Mouse (Mus musculus) activated CD4-positive, CD25-positive, alpha-beta regulatory T cell, adult 4 months (primary cell): ENCODE results near the gene Kcnj9. TPM values are rescaled to one million over a fixed set of nuclear protein-coding genes. Genes with fewer than 3 reads are reported as not detected.

Source experiments
- ATAC-seq: one replicate; pipeline ENCODE4 v1.8.0; 2017
- polyA plus RNA-seq, 2 experiments: library from polyadenylated mRNA; unstranded; fragments of 100-300 nt; shearing (Covaris generic); gene quantifications; one replicate each; pipeline ENCODE4 v1.2.1; 2017

Kcnj9 gene
- polyA plus RNA-seq, 2 experiments from 2014 or later = 0.08 TPM; not detected in 1

DNA sequence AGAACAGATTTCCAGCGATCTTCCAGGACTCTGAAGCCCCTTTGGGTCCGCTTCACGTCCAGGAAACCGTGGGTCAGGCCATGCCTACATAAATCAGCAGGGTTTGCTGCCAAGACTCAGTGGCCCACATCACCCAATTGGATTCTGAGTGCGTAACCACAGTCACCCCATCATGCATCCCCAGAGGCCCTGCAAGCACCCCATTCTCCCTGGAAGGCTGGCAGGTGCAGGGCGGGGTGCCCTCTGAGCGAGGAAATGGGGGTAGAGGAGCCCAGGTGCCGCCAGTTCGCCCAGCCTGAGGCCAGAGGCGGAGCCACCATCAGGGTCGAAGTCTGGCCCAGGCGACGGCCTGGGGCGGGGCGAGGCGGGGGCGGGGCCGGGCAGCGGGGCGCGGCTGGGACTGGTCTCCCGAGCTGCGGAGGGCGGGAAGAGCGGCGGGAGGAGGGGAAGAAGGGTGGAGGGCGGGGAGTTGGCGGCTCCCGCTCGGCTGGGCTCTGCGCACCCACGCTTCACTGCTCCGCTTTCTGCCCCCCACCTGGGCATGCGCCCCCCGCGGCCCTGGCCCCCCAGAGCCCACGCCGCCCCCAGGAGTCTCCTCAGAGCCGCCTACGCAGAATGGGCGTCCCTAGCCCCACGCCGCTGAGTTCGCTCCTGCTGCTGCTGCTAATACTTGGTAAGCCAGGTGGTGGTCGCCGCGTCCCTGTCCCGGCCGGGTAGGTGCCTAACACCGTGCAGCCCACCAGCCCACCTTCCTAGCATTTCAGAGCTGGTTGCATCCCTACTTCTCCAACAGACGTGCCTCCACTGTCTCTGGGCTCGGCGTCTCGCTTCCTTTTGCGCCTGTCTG, 17.0 kb downstream of the Kcnj9 start:
- ATAC-seq = peak; percentile 51

DNA sequence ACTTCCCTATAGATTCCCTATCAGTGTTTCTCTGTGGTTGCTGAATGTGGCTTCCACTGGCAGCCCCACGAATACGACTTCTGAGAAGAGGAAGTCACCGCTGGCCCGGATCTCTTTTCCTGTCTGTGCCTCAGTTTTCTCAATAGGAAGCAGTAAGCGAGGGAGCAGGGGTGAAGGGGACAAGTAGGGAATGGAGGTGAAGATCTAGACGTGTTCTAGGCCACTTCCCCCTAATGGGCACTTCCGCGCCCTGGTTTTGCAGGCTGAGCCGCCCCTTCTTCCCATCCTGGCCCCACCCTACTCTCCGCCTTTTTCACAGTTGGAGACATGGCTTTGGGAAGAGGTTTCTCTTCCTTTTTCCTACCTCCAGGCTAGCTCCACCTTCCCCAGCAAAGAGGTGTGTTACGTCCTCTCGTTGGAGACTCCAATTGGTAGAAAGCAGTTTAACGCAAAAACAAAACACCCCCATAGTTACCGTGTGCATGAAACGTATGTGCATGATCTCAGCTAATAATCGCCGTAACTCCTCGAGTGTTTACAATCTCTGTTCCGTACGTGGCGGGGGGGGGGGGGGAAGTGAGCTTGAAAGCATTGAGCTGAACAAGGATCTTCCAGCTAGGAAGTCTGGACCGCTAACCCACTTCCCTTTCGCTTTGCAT, 17.7 kb downstream of the Kcnj9 start:
- peak; percentile 44 for ATAC-seq

DNA sequence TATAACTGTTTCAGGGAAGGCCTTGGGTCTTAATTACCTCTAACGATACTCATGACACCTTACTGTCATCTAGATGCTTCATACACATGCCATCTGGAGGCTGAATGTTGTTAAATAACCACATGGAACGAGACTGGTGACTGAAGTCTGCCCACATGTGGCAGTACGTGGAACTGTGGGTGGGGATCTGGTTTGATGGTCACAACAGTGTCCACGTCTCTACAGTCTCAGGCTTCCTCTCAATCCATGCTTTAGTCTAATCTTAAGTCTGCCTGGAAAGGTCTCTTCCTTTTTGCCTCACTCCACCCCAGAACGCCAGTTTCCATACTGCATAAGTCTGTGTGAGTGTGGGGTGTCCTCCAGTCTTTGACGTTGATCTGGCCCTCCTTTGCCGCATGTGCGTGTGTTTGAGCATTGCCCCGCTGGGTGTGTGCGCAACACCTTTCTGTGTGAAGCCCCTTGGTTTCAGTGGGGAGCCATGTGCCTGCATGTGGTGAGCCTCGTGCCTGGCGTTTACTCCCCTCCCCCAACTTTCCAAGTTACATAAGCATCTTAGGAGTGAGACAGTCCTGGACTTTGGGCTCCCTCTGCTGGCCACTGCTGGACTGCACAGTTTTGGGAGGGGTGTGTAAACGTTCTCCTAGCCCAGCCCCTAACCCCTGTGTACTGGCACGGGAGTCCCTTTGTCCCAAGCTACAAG, 19.3 kb downstream of the Kcnj9 start:
- peak; percentile 35 for ATAC-seq

DNA sequence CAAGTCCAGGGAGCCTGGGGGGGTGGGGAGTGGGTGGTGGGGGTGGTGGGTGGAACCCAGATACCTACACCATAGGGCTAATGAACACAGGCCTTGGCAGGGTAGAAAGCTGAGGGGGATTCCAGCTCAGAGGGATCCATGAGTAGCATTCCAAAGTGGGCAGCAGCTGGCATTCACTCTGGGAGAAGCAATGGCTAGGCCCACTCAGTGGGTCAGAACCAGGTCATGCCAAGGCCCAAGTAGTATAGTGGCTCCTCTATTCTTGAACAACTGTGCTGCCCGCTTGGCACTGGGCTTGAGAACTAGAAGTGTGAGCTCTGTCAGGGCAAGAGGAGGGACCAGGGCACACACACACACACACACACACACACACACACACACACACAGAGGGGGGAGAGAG, 20.7 kb downstream of the Kcnj9 start:
- ATAC-seq = no peak

DNA sequence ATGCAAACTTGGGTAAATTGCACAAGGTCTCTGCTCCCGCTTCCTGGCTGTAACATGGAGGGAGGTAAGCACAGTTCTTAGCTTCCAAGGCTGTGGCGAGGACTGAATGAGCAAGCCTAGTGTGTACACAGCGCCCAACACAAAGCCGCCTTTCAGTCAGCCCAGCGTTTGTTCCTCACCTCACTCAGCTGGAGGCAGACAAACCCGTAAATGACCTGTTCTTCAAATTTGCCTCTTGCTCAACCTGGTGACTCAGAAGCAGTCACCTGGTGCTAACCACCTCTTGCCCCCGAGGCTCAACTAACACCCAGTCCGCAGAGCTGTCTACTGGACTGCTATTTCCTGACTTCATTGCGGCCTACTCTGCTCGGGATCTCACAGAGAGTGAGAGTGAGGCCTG, 21.2 kb downstream of the Kcnj9 start:
- no peak for ATAC-seq

DNA sequence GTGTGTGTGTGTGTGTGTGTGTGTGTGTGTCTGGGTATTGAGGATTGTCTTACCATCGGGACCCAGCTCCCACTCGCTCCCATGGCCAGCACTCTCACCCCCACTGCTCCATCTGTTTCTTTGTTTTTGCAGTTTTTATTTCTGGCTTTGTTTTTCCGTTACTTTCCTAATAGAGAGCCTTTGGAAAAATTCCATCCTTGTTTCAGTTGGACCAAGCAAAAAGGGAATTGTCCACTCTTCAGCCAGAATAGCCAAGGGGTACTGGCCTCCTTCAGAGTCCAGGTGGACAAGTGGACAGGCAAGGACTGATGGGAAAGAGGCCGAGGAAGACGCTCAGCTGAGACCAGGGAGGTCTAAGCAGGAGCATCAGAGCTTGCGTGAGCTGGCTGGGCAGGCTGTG, 22.2 kb downstream of the Kcnj9 start:
- ATAC-seq = no peak

DNA sequence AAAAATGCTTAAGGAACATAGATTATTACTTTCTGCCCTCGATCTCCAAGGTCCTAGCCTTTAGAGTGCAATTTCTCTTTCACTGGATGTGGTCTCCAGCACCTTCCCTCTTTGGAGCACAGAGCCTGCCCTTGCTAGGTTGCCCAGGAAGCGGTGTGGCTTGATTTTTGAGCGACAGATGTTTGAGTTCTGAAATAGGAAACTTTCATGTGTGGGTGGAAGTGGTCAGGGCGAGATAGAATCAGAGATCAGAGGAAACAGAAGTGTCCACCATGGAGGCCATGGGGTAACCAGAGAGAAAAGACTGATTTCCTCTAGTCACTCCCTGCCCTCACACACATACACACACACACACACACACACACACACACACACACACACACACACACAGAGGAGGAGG, 22.9 kb downstream of the Kcnj9 start:
- ATAC-seq = peak; percentile 48

DNA sequence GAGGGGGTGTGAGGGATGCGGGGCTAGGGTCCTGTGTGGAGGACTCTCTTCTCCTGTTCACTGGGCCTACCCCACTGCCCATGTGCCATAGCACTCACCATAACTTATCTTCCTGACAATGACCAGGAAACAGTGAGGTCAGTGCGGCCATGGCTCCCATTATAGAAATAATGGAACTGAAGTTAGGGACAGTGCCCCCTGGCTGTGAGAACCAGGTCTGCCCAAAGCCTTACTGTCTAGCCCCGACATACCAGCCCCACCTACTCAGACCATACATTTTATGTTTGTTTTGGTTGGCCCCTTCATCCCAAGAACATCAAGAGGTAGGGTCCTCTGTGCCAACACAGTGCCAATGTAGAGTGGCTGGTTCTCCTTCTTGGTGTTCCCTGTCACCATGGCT, 23.5 kb downstream of the Kcnj9 start:
- no peak for ATAC-seq

DNA sequence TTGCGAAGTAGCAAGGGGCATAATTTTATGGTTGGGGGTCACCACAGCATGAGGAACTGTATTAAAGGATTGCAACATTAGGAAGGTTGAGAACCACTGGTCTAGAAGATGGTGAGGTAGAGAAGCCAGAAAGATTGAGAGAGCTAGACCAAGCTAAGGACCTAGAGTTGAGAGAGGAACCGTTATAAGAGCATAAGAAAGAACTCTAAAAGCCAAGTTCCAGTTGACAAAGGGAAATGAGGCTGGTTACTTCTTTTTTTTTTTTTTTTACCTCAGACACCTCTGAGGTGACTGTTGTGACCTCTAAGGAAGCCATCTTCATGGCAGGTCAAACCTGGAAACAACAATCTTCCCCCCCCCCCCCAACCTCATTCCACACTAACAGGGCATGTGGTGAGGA, 24.0 kb downstream of the Kcnj9 start:
- ATAC-seq = no peak

DNA sequence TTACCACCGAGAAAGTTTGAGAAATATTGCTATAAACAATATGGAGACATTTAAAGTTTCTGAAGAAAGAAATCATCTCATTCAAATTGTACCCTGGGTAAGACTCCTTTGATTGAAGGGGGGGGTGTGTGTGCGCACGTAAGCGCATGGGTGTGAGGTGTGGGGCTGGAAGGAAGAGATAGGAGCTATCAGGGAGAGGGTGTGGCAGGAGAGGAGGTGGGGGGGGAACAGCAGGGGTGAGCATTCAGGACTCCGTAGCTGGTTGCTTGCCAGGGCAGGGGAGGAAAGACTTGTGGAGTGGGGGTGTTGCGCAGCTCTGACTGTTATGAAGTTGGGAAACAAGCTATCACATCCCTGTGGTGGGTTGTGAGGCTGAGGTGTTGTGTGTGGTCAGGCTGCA, 24.7 kb downstream of the Kcnj9 start:
- no peak for ATAC-seq

DNA sequence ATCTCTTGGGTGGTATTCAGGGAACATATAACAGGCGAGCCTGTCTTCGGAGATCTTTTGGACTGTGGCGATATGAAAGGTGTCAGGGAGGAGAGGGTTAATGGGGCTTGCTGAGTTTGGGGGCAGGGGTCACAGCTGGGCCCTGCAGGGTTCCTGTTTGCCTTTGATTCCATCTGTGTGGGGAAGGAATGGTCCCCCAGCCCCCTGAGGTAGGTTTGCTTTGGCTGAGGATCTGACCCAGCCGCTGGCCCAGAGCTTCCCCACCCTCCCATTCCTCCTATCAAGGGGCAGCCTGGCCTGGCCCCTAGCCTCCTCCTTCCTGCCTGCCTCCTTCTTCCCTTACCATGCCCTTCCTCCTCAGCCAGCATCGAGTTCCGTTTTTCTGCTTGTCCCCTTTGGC, 26.3 kb downstream of the Kcnj9 start:
- ATAC-seq = no peak

DNA sequence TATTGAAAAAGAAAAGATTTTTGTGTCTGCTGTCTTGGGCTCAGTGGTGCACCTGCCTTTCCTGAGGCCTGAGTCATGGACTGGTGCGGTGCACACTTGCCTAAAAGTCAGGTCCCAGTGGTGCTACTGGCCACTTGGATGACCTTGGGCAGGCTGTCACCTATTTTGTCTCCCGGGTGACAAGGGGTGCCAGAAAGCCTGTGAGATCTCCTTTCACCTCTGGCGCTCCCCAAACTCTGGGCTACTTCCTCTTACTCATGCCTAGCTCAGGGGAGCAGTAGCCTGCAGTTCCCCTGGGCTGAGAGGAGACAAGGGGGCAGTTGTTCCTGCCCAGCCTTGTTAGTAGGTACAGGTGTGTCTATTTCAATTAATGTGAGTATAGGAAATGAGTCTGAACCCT, 26.8 kb downstream of the Kcnj9 start:
- ATAC-seq = no peak

DNA sequence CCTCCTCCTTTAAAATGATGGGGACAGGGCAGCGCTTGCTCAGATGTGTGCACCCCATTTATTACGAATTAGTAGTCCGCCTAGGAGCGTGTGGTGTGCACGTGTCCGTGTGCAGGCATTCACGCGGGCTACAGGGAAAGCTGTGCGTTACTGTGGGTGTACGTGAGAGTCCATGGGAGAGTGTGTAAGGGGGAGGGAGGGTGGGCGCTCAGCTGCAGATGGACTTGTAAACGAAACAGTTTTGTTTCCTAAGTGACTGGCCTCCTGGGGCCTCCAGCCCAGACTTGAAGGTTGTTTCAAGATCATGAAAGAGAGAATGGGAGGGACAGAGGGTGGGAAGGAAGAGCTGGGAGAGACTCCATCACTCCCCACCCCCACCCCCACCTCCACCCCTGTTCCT, 27.9 kb downstream of the Kcnj9 start:
- ATAC-seq = no peak

DNA sequence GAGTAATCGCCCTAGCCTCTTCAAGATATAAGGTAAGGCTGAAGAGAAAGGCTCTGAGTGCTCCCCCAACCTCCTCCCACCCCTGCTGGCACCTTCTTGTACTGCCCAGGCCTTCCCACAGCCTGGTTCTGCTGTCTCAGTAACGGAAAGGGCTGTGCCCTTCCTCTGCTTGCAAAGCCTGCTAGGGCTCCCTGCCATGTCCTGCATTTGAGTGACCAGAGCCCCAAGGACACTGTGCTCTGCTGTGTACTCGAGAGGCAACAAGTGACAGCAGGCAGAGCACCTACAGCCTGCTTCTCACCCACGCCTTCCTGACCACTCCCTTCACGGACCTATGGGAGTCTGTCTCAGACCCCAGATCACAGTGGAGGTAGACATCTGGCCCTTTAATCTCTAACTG, 28.9 kb downstream of the Kcnj9 start:
- ATAC-seq = no peak

DNA sequence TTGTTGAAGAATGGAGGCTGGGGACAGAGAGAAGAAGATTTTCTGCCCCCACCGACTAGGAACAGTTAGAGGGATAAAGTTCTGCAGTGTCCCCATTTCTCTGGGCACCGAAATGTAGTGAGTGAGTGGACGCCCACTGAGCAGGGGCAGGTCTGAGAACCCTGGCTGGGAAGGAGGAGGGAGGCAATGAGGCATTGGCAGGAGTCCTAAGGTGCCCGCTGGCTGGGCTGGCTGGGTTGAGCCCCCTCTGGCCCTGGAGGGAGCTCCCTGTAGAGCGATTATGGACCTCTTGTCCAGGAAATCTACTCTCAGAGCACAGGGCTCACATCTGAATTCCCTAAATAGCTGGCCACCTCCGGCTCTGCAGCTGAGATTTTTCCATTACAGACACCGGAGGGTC, 29.6 kb downstream of the Kcnj9 start:
- no peak for ATAC-seq

DNA sequence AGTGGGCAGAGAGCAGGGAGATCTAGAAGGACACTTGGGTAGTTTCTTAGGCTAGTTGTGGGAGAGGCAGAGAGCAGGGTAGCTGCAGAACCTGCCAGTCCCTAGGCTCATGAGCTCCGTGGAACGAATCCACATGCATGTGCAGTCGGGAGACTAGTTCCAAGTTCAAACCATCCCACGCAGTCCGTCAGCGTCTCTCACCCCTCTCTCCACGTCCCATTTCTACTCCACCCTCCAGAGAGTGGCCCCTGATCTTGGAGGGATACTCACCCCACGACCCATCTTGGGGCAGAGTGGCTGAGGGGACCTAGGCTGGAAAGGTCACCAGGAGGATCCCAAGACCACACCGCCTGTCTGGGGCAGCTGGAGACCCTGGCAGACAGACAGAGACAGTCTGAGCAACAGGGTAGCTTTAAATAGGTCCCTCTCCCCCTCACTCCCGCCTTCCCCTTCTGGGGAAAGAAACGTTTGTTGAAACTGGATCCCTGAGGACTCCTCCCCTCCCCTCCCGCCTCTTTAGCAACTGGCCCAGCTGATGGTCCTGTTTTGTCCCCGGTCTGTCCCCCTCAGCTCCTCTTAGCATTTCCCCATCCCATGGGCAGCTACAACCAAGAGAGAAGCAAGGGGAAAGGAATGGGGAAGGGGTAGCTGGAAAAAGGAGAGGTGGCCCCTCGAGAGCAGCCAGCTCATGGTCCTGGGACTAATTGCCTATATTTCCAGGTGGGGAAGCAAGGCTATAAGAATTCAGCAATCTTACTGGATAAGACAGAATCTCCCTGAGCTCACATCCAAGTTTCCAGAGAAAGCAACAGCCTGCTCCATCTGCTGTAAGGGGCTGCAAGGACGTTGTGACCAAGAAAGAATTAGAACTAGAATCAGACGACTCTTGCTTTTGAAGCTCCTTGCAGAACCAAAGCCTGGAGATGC, 31.2 kb downstream of the Kcnj9 start, which contains the start of gene Atp1a2:
Gene Atp1a2, minus strand, starts transcription at position 454 of the 927 bp plus-strand sequence.
- no peak for ATAC-seq

DNA sequence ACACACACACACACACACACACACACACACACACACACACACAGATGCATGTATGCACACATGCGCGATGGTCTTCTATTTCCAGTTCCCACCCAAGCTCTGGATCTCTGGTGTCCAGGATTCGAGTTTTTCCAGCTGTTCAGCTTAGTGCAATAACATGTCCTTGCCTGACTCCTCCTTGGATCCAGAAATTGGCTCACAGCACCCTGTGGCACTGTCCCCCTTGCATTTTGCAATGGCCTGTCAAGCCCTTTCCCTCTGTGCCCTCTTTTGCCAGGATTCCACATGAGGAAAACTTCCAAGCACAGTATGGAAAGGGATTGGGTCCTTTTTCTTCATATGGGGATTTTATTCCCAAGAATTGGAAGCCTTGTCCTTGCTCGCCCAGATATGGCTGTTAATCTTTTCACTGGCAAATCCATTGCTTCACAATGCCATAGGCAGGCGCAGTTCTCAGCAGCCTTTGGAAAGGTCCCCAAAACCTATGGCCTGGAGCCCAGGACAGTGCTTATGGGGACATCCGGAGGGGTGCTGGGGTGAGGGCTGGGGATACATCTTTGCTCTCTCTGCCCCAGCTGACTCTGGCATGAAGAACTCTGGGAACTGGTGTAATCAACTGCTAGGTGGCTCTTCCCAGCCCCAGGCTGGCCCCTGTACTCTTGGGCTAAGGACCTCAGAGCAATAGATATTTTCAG, 32.2 kb downstream of the Kcnj9 start:
- no peak for ATAC-seq

DNA sequence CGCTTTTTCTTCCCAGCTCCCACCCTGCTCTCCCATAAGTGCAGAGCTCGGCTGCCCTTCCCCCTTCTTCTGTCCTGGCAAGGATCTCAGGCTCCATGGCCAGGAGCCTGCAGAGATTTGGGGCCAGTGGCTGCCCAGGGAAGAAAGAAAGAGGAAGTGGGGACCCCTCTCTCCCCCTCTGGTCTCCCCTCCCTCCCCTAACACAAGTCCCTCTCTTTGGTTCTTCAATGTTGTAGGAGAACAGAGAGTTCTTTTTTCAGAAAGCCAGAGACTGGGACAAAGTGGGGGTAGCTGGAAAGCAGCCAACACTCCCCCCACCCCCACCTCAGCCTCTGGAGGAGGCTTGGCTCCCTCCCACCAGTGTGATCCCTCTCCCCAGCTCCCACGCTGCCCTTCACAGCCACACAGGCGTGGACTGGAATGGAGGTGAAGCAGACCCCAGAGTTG, 33.3 kb downstream of the Kcnj9 start:
- ATAC-seq = no peak

DNA sequence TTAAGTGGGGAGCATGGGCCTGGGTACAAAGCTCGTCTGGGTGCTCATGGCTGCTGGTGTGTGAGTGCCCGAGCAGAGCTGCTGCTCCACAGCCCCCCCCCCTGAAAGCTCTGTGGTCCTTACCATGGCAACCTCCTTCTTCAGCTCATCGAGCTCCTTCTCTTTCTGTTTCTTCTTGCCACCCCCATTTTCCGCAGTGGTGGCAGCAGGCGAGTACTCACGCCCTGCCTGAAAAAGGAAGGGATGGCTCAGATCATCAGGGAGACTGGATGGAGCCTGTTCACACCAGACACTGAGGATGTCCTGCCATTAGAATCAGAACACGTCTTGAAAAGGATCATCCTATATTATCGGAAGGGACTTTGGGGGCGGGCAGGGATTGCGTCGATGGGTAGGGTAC, 35.7 kb downstream of the Kcnj9 start:
- no peak for ATAC-seq

DNA sequence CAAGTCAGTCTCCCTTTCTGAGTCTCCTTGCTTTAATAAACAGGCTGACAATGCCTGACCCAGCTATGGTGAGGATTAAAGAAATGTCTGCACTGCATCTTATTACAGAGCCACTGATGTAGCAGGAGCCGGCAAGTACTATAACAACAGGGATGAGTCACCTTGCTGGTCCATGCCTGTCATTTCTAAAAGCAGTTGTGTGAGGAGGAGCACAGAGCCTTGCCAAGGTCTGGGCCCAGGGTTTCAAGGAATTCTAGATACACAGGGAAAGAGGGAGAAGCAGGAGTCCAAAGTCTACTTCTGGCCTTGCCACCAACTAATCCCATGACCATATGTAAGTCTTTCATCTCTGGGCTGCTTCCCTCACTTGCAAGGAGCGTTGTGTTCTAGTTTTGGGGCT, 36.2 kb downstream of the Kcnj9 start:
- ATAC-seq = no peak

DNA sequence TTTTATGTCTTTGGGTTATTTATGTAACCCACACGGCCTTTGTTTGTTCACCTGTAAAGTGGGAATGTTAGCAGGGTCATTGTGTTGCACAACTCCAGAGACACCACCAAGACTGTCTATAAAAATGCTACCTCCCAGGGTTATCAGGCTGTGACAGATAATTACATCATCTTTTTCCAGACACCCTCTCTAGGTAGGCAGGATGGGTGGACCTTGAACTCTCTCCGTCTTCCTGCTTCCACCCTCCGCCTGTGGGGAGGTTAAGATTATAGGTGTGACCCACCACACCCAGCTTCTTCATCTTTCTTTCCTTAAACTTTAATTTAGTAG, 39.5 kb downstream of the Kcnj9 start:
- no peak for ATAC-seq
